Mouse (Mus musculus) megakaryocyte progenitor cell, adult 5-6 weeks (primary cell): ENCODE data around the gene Lhfpl3. TPM values are rescaled to one million over a fixed set of nuclear protein-coding genes. Genes with fewer than 3 reads are reported as not detected.
A peak's percentile ranks its signal among the peaks of the same experiment; 100 is the strongest.

ENCODE experiments used
- ATAC-seq: replicated peaks from 2 replicates; pipeline ENCODE4 v1.8.0; 2016; ENCODE audit warnings: mild to moderate bottlenecking, moderate TSS enrichment, inconsistent platforms; ENCODE audit not compliant: poor library complexity
- total RNA-seq, 2 experiments: library from RNA; stranded (forward) in 1 of 2; stranded (reverse) in 1 of 2; fragments of 157-497, 149-512 nt in 1 of 2; fragments of 200-1000 nt in 1 of 2; gene quantifications; 2 replicates each; pipeline versions ENCODE4 v1.2.3 to v1.2.4; 2015 to 2017

Gene Lhfpl3
- total RNA-seq, 2 experiments from 2014 or later, result not detected

- no peak for ATAC-seq
Observed at GRCm38 (mm10) chr5:23126851-23127250, 381.0 kb downstream of the Lhfpl3 start.

GRCm38 (mm10) chr5:23140183-23140921, 394.5 kb downstream of the Lhfpl3 start:
- ATAC-seq, result no peak

- no peak for ATAC-seq
Observed at GRCm38 (mm10) chr5:23153210-23153609, 407.4 kb downstream of the Lhfpl3 start.

GRCm38 (mm10) chr5:23154439-23154838, 408.6 kb downstream of the Lhfpl3 start:
- peak; percentile 37; the same call in 1 of the 2 replicates for ATAC-seq

GRCm38 (mm10) chr5:23165947-23166350, 420.1 kb downstream of the Lhfpl3 start:
- ATAC-seq, result no peak

GRCm38 (mm10) chr5:23166658-23167057, 420.8 kb downstream of the Lhfpl3 start:
- no peak for ATAC-seq

GRCm38 (mm10) chr5:23189633-23190032, 443.8 kb downstream of the Lhfpl3 start:
- no peak for ATAC-seq

GRCm38 (mm10) chr5:23196879-23197278, 451.0 kb downstream of the Lhfpl3 start:
- ATAC-seq, result no peak

GRCm38 (mm10) chr5:23213086-23213485, 467.2 kb downstream of the Lhfpl3 start:
- ATAC-seq, result no peak

- ATAC-seq, result no peak
Observed at GRCm38 (mm10) chr5:23214646-23215045, 468.8 kb downstream of the Lhfpl3 start.

- no peak for ATAC-seq
Observed at GRCm38 (mm10) chr5:23219655-23220054, 473.8 kb downstream of the Lhfpl3 start.

GRCm38 (mm10) chr5:23224759-23225536, 479.1 kb downstream of the Lhfpl3 start:
- peak; percentile 86 for ATAC-seq

- ATAC-seq, result no peak
Observed at GRCm38 (mm10) chr5:23225621-23226020, 479.8 kb downstream of the Lhfpl3 start.

GRCm38 (mm10) chr5:23226753-23227152, 480.9 kb downstream of the Lhfpl3 start:
- no peak for ATAC-seq

GRCm38 (mm10) chr5:23246974-23247373, 501.1 kb downstream of the Lhfpl3 start:
- ATAC-seq, result peak; percentile 62

GRCm38 (mm10) chr5:23247784-23248183, 501.9 kb downstream of the Lhfpl3 start:
- ATAC-seq, result no peak

- ATAC-seq, result no peak
Observed at GRCm38 (mm10) chr5:23248303-23248702, 502.4 kb downstream of the Lhfpl3 start.

GRCm38 (mm10) chr5:23249896-23250875, 504.3 kb downstream of the Lhfpl3 start:
- no peak for ATAC-seq

GRCm38 (mm10) chr5:23251462-23252224, 505.8 kb downstream of the Lhfpl3 start:
- peak; percentile 82 for ATAC-seq

- peak; percentile 75 for ATAC-seq
Observed at GRCm38 (mm10) chr5:23255816-23256418, 510.1 kb downstream of the Lhfpl3 start.
